Mouse (Mus musculus): ENCODE results near the gene Slc25a28.
A peak's percentile ranks its signal among the peaks of the same experiment; 100 is the strongest.

The Slc25a28 gene

DNA sequence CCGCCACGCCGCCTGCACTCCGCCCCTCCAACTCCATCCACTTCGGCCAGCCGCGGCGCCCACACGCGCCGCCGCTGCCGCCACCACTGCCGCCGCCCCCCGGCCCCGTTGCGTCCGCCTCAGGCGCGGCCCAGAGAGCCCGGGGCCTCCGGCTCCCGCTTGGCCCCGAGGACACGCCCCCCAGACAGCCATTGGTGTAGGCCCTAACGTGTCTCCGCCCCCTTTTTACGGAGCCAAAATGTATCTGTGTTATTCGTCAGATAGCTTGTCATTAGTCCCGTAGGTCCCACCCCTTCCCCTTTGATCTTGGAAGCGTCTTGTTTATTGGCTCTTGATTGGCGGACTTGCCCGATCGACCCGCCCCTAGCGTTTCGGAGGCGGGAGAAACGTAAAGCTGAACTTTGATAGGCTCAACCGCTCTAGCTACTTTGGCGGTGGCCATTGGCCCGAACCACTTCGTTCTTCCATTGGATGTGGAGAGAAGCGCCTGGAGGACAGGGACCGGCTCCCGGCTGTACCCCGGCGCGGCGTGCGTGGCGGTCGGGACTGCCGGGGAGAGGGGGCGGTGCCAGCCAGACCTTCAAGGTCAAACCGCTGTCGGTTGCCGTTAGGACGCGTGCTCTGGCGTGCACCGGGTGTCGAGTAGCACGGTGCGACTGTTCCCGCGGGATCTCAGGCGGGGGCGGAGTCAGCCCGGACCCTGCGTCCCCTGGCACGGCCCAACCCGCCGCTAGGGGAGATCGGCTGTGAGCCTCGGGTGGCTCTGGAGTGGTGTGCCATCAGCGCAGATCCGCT is at the start of gene Slc25a28:
Slc25a28 (minus strand) TSS at position 152 of the 795 bp plus-strand sequence.
- DNase-seq (ENCODE audit: low read depth): peak; percentile 100

DNA sequence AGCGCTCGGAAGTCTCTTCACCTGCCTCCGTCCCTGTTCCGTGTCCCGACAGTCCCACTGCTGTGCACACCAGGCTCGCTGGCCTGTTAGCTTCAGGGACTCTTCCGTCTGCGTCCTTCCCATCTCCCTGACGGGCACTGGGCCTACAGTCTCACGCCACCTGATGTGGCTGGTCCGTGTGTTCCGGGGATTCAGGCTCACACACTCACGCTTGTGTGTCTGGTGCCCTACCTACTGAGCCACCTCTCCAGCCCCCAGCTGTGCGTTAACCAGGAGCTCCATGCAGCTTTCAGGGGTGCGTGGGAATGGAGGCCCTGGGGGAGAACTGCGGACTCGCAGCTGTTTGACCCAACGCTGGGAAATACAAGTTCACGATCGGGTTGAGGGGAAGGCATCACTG is 49.5 kb upstream of the Slc25a28 start:
- DNase-seq (ENCODE audit: low read depth): no peak

GRCm38 (mm10) chr19:43723501-43723900 is 48.8 kb upstream of the Slc25a28 start:
- DNase-seq (ENCODE audit: low read depth): peak; percentile 53

- peak; percentile 9 for DNase-seq (ENCODE audit: low read depth)
These were observed 48.2 kb upstream of the Slc25a28 start for GRCm38 (mm10) chr19:43722891-43723290.

DNA sequence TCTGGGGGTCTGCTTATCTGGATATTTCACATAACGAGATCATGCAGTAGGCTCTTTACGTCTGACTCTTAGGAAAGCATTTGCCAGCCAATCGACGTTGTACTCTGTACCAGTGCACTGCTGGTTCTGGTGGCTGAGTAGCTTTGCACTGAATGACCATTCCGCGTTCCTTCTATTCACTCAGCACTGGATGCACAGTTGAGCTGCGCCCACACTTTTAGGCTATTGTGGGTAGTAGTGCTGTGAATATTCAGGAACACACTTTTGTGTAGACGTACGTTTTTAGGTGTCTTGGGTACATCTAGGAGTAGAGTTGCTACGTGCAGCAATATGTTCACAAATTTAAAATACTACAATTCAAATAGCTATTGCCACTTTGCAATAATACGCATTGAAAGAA is 45.4 kb upstream of the Slc25a28 start:
- no peak for DNase-seq (ENCODE audit: low read depth)

DNA sequence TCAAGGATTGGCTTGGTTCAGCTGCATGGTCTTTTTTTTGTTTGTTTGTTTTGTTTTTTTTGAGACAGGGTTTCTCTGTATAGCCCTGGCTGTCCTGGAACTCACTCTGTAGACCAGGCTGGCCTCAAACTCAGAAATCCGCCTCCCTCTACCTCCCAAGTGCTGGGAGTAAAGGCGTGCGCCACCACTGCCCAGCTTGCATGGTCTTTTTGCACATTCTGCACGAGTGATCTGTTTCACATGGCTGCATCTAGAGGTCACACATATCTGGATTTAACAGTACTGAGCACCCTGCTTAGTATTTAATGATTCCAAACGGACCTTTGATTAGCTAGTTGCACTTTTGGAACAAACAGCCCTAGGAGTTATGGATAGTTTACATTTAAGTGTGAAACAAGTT is 37.3 kb upstream of the Slc25a28 start:
- no peak for DNase-seq (ENCODE audit: low read depth)

DNA sequence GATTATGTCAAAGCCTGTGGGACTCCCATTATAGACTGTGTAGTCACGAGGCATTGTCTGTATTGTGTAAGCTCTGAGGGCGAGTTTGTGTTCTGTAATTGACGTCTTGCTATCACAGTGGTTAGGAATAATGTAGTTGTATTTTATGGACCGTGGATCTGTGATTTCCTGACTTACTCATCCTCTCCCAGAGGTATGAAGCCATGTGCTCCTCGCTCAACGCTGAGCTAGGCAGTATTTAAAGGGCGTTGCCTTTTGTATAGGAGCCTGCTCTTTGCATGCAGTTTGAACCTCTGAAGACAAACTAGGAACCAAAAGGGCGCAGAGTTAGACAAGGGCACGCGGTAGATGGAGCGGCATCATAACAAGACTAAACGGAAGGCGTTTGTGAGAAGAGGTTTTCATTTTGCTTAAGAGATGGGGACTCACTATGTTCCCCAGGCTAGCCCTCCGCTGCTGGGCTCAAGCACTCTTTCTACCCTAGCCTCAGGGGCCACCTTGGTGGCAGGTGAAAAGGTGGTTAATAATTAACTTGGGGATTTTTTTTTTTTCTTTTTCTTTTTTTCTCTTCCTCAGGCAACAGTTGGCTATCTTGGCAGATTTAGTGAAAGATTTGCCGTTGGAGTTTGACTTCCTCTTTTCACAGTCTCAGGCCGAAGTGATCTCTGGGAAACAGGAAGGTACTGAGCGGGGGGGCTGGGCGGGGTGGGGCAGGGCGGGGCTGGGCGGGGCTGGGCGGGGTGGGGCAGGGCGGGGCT is 36.7 kb upstream of the Slc25a28 start:
- DNase-seq (ENCODE audit: low read depth): peak; percentile 88

GRCm38 (mm10) chr19:43709317-43709716 is 34.6 kb upstream of the Slc25a28 start:
- no peak for DNase-seq (ENCODE audit: low read depth)

GRCm38 (mm10) chr19:43708206-43708605 is 33.5 kb upstream of the Slc25a28 start:
- DNase-seq (ENCODE audit: low read depth): no peak

GRCm38 (mm10) chr19:43704787-43705497 is 30.3 kb upstream of the Slc25a28 start:
- DNase-seq (ENCODE audit: low read depth): no peak

DNA sequence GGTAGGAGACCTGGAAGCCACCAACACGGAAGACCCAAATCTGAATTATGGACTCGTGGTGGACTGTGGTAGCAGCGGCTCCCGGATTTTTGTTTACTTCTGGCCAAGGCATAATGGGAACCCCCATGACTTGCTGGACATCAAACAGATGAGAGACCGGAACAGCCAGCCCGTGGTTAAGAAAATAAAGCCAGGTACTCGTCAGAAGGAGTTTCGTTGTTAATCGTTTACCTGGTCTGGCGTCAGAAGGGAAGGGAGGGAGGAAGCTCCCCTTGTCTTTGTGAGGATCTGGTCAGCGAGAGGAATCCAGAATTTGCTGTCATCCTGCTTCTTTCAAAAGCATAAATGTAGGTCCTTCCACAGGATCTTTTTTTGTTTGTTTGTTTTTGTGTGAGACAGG is 29.5 kb upstream of the Slc25a28 start:
- DNase-seq (ENCODE audit: low read depth): no peak

GRCm38 (mm10) chr19:43699763-43700155 is 25.1 kb upstream of the Slc25a28 start:
- DNase-seq (ENCODE audit: low read depth): no peak

DNA sequence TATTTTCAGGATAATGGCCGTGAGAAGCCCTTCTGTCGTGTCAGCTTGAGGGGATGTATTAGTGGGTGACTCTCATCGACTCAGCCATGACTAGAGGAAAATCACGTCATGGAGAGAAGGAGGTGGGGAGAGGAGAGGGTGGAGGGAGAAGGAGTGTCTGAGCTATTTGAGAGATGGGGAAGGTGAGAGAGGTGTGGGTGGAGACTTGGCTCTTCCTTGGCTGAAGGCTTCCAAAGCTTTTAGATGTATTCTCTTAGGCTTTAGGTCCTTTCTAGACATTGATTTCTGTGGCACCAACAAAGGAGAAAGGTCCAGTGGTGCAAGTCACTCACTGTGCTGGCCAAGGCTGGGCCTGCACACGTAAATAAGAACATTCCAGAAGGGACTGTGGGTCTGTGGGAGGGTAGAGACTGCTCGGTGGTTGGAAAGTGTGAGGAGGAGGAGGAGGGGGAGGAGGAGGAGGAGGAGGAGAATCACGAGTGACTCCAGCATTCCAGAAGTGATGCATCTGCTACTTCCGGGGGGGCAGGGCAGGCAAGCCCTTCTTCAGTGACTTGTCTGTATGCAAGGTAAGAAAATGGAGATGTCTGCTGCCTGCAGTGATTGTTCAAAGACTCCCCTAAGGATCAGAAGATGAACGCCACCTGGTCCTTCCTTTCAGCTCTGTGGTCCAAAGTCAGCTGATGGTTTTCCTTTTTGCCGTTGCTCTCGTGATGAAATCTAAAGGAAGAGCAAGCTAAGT is 24.5 kb upstream of the Slc25a28 start:
- DNase-seq (ENCODE audit: low read depth): no peak

DNA sequence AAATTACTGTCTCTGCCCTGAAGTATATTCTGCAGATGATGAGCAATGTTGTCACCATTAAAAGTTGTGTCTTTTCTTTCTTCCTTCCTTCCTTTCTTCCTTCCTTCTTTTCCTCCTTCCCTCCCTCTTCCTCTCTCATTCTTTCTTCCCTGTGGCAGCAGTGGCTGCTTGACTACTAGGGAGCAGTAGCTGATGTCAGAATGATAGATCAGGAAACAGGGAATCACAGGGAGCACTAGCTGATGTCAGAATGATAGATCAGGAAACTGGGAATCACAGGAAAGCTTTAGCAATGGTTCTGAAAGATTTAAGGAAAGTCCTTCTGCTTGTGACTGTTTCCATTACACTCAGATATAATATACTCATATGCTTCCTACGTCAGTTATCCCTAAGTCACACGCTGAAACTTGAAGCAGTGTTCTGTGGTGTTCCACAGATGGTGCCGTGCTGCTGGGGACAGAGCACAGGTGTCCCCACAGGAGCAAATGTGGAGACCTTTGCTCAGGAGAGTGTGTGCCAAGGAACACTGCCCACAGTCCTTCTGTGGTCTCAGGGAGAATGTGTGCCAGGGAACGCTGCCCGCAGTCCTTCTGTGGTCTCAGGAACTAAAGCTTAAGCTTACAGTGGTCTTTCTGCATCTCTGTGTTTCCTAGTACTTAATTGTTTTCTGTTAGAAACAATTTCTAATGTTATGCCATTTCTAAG is 23.1 kb upstream of the Slc25a28 start:
- no peak for DNase-seq (ENCODE audit: low read depth)

- DNase-seq (ENCODE audit: low read depth): peak; percentile 44
These were observed 20.9 kb upstream of the Slc25a28 start for GRCm38 (mm10) chr19:43695514-43695964.

GRCm38 (mm10) chr19:43692815-43693214 is 18.1 kb upstream of the Slc25a28 start:
- no peak for DNase-seq (ENCODE audit: low read depth)

- peak; percentile 93 for DNase-seq (ENCODE audit: low read depth)
These were observed 15.0 kb upstream of the Slc25a28 start, which contains the start of gene Entpd7 for GRCm38 (mm10) chr19:43689419-43690246. Gene Entpd7, plus strand, starts transcription at chr19:43689672.

- DNase-seq (ENCODE audit: low read depth): no peak
These were observed 6.9 kb upstream of the Slc25a28 start for GRCm38 (mm10) chr19:43681541-43681940.

DNA sequence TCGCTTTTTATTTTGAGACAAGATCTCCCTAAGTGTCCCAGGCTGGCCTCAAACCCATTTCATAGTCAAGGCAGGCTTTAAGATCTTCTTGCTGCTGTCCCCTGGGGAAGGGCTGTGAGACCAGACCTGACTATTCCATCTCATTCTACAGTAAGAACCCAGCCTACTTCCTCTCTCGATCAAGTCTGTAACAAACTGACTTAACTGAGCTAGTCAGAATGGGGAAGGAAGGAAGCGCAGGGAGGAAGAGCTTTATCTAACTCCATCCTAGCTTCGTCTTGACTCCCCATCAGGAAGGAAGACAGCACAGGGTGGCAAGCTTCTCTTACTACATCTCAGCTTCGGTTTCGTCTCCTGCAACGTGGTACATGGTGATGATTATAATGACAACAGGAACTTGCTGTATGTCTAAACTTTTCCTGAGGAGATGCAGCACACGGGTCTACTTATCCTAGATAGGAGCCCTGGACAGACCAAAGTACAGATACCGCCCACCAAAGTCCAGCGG is 4.8 kb upstream of the Slc25a28 start:
- peak; percentile 85 for DNase-seq (ENCODE audit: low read depth)

DNA sequence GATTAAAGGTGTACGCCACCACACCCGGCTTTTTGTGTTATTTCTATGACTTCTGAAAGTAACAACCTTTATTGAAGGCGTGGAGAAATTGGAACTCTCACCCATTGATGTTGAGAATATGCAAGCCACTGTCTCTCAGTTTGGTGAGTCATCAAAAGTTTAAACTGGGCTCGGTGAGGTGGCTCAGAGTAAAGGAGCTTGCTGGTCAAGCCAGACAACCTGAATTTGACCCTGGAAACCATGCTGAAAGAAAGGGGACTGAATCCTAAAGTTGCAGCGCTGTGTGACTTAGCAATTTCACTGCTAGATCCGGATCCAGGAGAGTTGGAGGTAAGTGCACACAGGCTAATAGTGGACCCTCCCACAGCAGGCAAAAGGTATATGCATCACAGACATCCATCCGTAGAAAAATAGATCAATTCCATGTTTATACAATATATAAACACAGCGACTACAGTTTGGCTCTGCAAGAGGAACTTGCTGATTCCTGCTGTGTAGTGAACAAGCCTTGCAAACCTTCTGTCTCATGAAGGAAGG is 3.9 kb upstream of the Slc25a28 start:
- DNase-seq (ENCODE audit: low read depth): peak; percentile 33
